Mouse (Mus musculus): ENCODE data around the gene Ahsa1. TPM values are rescaled to one million over a fixed set of nuclear protein-coding genes. Genes with fewer than 3 reads are reported as not detected.

Gene Ahsa1
- polyA plus RNA-seq (2012; ENCODE audit: insufficient read depth, low replicate concordance), result 21.3 and 90.4 TPM in 2 replicates

- peaks cover 36% of the 10 kb centered on the region for H3K4me1 ChIP-seq
- no peaks in the 10 kb centered on the region for H3K27me3 ChIP-seq (replicated peaks)
- peaks cover 62% of the 10 kb centered on the region for H3K36me3 ChIP-seq (replicated peaks; ENCODE audit: low read length)
- TF ChIP-seq GATA1 (IDR thresholded peaks at IDR 0.05; ENCODE audit: borderline replicate concordance, low read length) (no peak), FLI1 (IDR thresholded peaks at IDR 0.05; ENCODE audit: low read length) (0 out of 2 replicates have a peak, but pooled peaks have one; percentile 68)
- H3K4me3 ChIP-seq (replicated peaks), result peak within 1 kb of the TSS; percentile 94
- no peaks in the 10 kb centered on the region for H3K9me3 ChIP-seq
These were observed at the start of gene Ahsa1, which contains the start of gene Vipas39 for GRCm38 (mm10) chr12:87266108-87266826. Gene Ahsa1, plus strand, starts transcription at chr12:87266479. Gene Vipas39, minus strand, starts transcription at chr12:87266256.

DNA sequence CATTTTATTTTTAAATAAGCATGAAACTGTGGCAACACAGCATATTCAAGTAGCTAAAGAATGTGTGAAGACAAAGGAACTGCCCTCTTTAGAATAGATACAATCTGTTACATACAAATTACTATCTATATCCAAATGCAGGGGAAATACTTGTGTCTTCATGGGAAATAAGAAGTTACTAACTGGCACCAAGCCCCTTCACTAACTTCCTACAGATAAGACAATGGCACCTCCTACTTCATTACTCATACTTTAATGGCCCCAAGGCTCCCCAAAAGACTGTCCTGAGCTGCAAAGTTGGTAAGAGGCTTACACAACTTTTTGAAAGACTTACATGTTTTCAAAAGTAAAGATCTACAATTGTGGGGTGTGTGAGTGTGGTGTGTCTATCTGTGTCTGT, 48.7 kb upstream of the Ahsa1 start:
- Histone ChIP-seq H3K27me3 (replicated peaks) (no peaks in the 10 kb centered on the region), H3K4me1 (peaks cover 38% of the 10 kb centered on the region), H3K9me3 (no peaks in the 10 kb centered on the region), H3K36me3 (replicated peaks; ENCODE audit: low read length) (no peaks in the 10 kb centered on the region), H3K4me3 (replicated peaks) (no peak overlapping the region)
- TF ChIP-seq GATA1 (IDR thresholded peaks at IDR 0.05; ENCODE audit: borderline replicate concordance, low read length) (no peak), FLI1 (IDR thresholded peaks at IDR 0.05; ENCODE audit: low read length) (no peak)

DNA sequence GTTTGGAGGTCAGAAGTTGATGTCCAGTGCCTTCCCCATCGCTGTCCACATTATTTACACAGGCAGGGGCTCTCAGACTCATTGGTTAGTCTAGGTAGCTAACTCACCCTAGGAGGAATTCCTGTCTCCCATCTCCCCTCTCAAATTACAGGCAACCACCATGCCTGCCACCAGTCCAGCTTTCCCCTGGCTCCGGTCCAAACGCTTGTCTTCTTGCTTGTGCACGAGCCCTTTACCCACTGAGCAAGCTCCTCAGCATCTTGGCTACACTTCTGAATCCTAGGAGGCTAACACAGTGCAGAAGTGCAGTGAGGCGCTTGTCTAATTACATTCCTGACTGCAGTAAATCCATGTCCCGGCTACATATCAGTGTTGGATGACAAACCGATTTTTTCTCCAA, 46.9 kb upstream of the Ahsa1 start:
- peaks cover 50% of the 10 kb centered on the region for H3K4me1 ChIP-seq
- H3K36me3 ChIP-seq (replicated peaks; ENCODE audit: low read length), result no peaks in the 10 kb centered on the region
- TF ChIP-seq GATA1 (IDR thresholded peaks at IDR 0.05; ENCODE audit: borderline replicate concordance, low read length), result no peak
- TF ChIP-seq FLI1 (IDR thresholded peaks at IDR 0.05; ENCODE audit: low read length), result no peak
- no peaks in the 10 kb centered on the region for H3K9me3 ChIP-seq
- H3K27me3 ChIP-seq (replicated peaks), result no peaks in the 10 kb centered on the region
- no peak overlapping the region for H3K4me3 ChIP-seq (replicated peaks)

DNA sequence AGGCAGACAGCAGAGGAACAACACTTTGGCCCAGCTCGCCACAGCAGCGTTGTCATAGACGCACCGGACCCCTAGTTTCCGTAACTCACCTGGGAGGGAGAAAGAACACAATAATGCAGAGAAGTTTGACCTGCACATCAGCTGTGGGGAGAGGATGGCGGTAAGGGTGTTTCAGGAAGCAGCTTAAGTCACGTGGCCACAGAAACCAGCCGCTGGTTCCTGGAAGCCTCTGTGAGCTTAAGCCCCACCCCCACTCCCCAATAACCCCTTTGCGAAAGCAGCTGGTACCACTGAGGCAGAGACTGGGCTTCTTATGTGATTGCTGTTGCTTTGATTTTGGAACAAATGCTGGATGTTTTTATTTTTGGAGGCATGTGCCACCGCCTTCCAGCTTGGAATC, 41.3 kb upstream of the Ahsa1 start:
- Histone ChIP-seq H3K36me3 (replicated peaks; ENCODE audit: low read length) (no peaks in the 10 kb centered on the region), H3K4me1 (peaks cover 43% of the 10 kb centered on the region), H3K4me3 (replicated peaks) (peak overlapping the region; percentile 70), H3K9me3 (peaks cover 6% of the 10 kb centered on the region), H3K27me3 (replicated peaks) (no peaks in the 10 kb centered on the region)
- TF ChIP-seq GATA1 (IDR thresholded peaks at IDR 0.05; ENCODE audit: borderline replicate concordance, low read length), result no peak
- TF ChIP-seq FLI1 (IDR thresholded peaks at IDR 0.05; ENCODE audit: low read length), result no peak

DNA sequence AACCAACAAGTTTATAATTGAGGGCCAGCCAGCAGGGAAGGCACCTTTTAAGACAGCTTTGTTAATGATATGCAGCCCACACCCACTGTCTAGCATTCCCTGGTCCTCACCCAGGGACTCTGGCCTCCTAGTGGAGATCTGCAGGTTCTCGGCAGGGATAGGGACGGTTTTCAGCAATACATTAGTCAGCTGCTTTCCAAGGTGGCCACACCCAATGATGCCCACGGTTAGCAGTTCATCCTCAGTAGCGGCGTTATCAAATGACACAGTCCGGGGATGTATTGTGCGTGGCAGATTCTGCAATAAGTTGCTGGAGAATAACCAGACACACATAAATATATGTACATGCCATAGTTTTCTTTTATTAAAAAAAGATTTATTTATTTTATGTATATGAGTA, 39.5 kb upstream of the Ahsa1 start:
- Histone ChIP-seq H3K4me1 (peaks cover 47% of the 10 kb centered on the region), H3K4me3 (replicated peaks) (no peak overlapping the region), H3K27me3 (replicated peaks) (no peaks in the 10 kb centered on the region), H3K36me3 (replicated peaks; ENCODE audit: low read length) (no peaks in the 10 kb centered on the region), H3K9me3 (peaks cover 6% of the 10 kb centered on the region)
- TF ChIP-seq GATA1 (IDR thresholded peaks at IDR 0.05; ENCODE audit: borderline replicate concordance, low read length) (no peak), FLI1 (IDR thresholded peaks at IDR 0.05; ENCODE audit: low read length) (no peak)

DNA sequence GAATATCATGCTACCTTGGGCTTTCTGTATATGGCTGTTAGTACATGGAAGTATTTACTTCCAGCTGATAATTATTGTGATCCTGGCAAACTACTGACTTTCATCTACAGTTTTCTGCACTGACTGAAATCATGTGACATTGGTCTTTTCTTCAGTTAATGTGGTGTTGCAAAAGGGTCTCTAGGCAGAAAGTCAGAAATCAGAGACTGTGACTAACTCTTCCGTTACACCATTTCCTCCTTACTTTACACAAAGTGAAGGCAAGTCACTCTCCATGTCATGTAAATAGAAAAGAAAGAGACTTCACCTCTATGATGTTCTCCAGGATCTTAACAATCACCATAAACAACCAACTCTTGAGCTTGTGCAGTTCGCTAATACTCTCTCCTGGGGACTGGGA, 36.6 kb upstream of the Ahsa1 start:
- peaks cover 23% of the 10 kb centered on the region for H3K4me1 ChIP-seq
- no peaks in the 10 kb centered on the region for H3K36me3 ChIP-seq (replicated peaks; ENCODE audit: low read length)
- TF ChIP-seq GATA1 (IDR thresholded peaks at IDR 0.05; ENCODE audit: borderline replicate concordance, low read length), result no peak
- TF ChIP-seq FLI1 (IDR thresholded peaks at IDR 0.05; ENCODE audit: low read length), result no peak
- no peaks in the 10 kb centered on the region for H3K27me3 ChIP-seq (replicated peaks)
- peaks cover 6% of the 10 kb centered on the region for H3K9me3 ChIP-seq
- no peak overlapping the region for H3K4me3 ChIP-seq (replicated peaks)

DNA sequence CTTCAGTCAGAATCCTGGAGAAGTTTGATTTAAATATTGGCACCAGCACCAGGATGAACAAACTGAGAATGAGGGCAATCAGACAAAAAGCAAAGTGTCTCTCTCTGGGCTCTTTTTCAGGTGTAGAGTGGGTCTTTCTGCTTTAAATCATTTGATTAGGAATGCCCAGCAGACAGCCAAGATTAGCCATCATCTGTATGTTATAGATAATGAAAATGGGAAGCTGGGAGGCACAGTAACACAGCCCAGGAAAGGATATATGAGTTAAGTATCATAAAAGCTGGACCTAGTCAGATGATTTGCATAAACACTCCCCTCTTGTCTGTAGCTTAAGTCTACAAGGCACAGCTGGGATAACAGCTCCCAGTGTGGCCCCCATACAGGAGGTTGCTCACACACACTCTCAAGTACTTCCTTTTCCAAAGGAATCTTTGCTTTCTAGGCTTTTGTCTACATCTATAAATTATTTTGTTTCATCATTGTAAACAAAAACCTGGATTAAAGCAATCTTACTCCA, 35.8 kb upstream of the Ahsa1 start:
- H3K27me3 ChIP-seq (replicated peaks), result no peaks in the 10 kb centered on the region
- H3K4me1 ChIP-seq, result peaks cover 15% of the 10 kb centered on the region
- no peak for TF ChIP-seq FLI1 (IDR thresholded peaks at IDR 0.05; ENCODE audit: low read length)
- no peak for TF ChIP-seq GATA1 (IDR thresholded peaks at IDR 0.05; ENCODE audit: borderline replicate concordance, low read length)
- no peak overlapping the region for H3K4me3 ChIP-seq (replicated peaks)
- peaks cover 7% of the 10 kb centered on the region for H3K9me3 ChIP-seq
- no peaks in the 10 kb centered on the region for H3K36me3 ChIP-seq (replicated peaks; ENCODE audit: low read length)

- no peak overlapping the region for H3K4me3 ChIP-seq (replicated peaks)
- H3K36me3 ChIP-seq (replicated peaks; ENCODE audit: low read length), result peaks cover 39% of the 10 kb centered on the region
- H3K9me3 ChIP-seq, result peaks cover 4% of the 10 kb centered on the region
- TF ChIP-seq FLI1 (IDR thresholded peaks at IDR 0.05; ENCODE audit: low read length), result no peak
- peaks cover 13% of the 10 kb centered on the region; the same call in 1 of the 2 replicates for H3K4me1 ChIP-seq
- no peaks in the 10 kb centered on the region for H3K27me3 ChIP-seq (replicated peaks)
These were observed 29.3 kb upstream of the Ahsa1 start for GRCm38 (mm10) chr12:87236882-87237483.

GRCm38 (mm10) chr12:87238632-87239031, 27.6 kb upstream of the Ahsa1 start, which contains the start of gene Noxred1:
Gene Noxred1, minus strand, starts transcription at chr12:87238732.
- TF ChIP-seq FLI1 (IDR thresholded peaks at IDR 0.05; ENCODE audit: low read length) (no peak), GATA1 (IDR thresholded peaks at IDR 0.05; ENCODE audit: borderline replicate concordance, low read length) (no peak)
- no peak within 1 kb of the TSS for H3K4me3 ChIP-seq (replicated peaks)
- peaks cover 4% of the 10 kb centered on the region for H3K9me3 ChIP-seq
- peaks cover 13% of the 10 kb centered on the region; the same call in 1 of the 2 replicates for H3K4me1 ChIP-seq
- H3K36me3 ChIP-seq (replicated peaks; ENCODE audit: low read length), result peaks cover 53% of the 10 kb centered on the region
- no peaks in the 10 kb centered on the region for H3K27me3 ChIP-seq (replicated peaks)

GRCm38 (mm10) chr12:87250161-87250560, 16.1 kb upstream of the Ahsa1 start:
- no peaks in the 10 kb centered on the region for H3K4me1 ChIP-seq
- H3K36me3 ChIP-seq (replicated peaks; ENCODE audit: low read length), result peaks cover 88% of the 10 kb centered on the region
- H3K4me3 ChIP-seq (replicated peaks), result no peak overlapping the region
- no peak for TF ChIP-seq FLI1 (IDR thresholded peaks at IDR 0.05; ENCODE audit: low read length)
- TF ChIP-seq GATA1 (IDR thresholded peaks at IDR 0.05; ENCODE audit: borderline replicate concordance, low read length), result no peak
- no peaks in the 10 kb centered on the region for H3K27me3 ChIP-seq (replicated peaks)
- no peaks in the 10 kb centered on the region for H3K9me3 ChIP-seq

All from megakaryocyte, embryonic 14.5 days (primary cell).